Mouse (Mus musculus): Measurements from ENCODE around the gene Ctsw. TPM values are rescaled to one million over a fixed set of nuclear protein-coding genes. Genes with fewer than 3 reads are reported as not detected.

Gene Ctsw
- polyA plus RNA-seq, 1 experiment from 2014 or later = 4.9 TPM

GRCm38 (mm10) chr19:5484496-5484895, 16.2 kb upstream of the Ctsw start:
- Histone ChIP-seq H3K36me3 (ENCODE audit: control insufficient read depth, insufficient read depth, low read length) (peaks cover 52% of the 10 kb centered on the region), H3K4me2 (ENCODE audit: low read length) (no peak overlapping the region), H3K27me3 (ENCODE audit: control insufficient read depth, insufficient read depth, low read length) (no peaks in the 10 kb centered on the region), H3K4me1 (ENCODE audit: control insufficient read depth, insufficient read depth, low read length) (peaks cover 18% of the 10 kb centered on the region), H3K27ac (replicated peaks; ENCODE audit: low read depth, low read length) (no peak overlapping the region), H3K4me3 (replicated peaks; ENCODE audit: low read depth, low read length) (no peak overlapping the region), H3K9ac (replicated peaks; ENCODE audit: low read length) (no peak overlapping the region), H3K9me3 (ENCODE audit: control insufficient read depth, low read length) (no peaks in the 10 kb centered on the region)
- no peak for ATAC-seq (ENCODE audit: low FRiP score, low TSS enrichment)
- no peak for DNase-seq
- WGBS = 90% methylated on average over 5 of the region's 5 CpGs

GRCm38 (mm10) chr19:5483386-5484359, 15.4 kb upstream of the Ctsw start:
- H3K4me3 ChIP-seq (replicated peaks; ENCODE audit: low read depth, low read length) = no peak overlapping the region
- no peak for ATAC-seq (ENCODE audit: low FRiP score, low TSS enrichment)
- no peak overlapping the region for H3K27ac ChIP-seq (replicated peaks; ENCODE audit: low read depth, low read length)
- no peaks in the 10 kb centered on the region for H3K9me3 ChIP-seq (ENCODE audit: control insufficient read depth, low read length)
- WGBS = 94% methylated on average over 19 of the region's 19 CpGs
- no peak overlapping the region for H3K9ac ChIP-seq (replicated peaks; ENCODE audit: low read length)
- H3K27me3 ChIP-seq (ENCODE audit: control insufficient read depth, insufficient read depth, low read length) = no peaks in the 10 kb centered on the region
- H3K4me1 ChIP-seq (ENCODE audit: control insufficient read depth, insufficient read depth, low read length) = peaks cover 13% of the 10 kb centered on the region
- no peak for DNase-seq
- H3K36me3 ChIP-seq (ENCODE audit: control insufficient read depth, insufficient read depth, low read length) = peaks cover 56% of the 10 kb centered on the region
- H3K4me2 ChIP-seq (ENCODE audit: low read length) = no peak overlapping the region

GRCm38 (mm10) chr19:5481398-5481797, 13.1 kb upstream of the Ctsw start:
- H3K4me1 ChIP-seq (ENCODE audit: control insufficient read depth, insufficient read depth, low read length) = no peaks in the 10 kb centered on the region
- ATAC-seq (ENCODE audit: low FRiP score, low TSS enrichment) (no peak), DNase-seq (no peak)
- no peaks in the 10 kb centered on the region for H3K9me3 ChIP-seq (ENCODE audit: control insufficient read depth, low read length)
- H3K27me3 ChIP-seq (ENCODE audit: control insufficient read depth, insufficient read depth, low read length) = no peaks in the 10 kb centered on the region
- no peak overlapping the region for H3K4me3 ChIP-seq (replicated peaks; ENCODE audit: low read depth, low read length)
- no peak overlapping the region for H3K4me2 ChIP-seq (ENCODE audit: low read length)
- H3K9ac ChIP-seq (replicated peaks; ENCODE audit: low read length) = no peak overlapping the region
- 90% methylated on average over 10 of the region's 10 CpGs for WGBS
- H3K36me3 ChIP-seq (ENCODE audit: control insufficient read depth, insufficient read depth, low read length) = peaks cover 56% of the 10 kb centered on the region
- H3K27ac ChIP-seq (replicated peaks; ENCODE audit: low read depth, low read length) = no peak overlapping the region

- Histone ChIP-seq H3K27me3 (ENCODE audit: control insufficient read depth, insufficient read depth, low read length) (no peaks in the 10 kb centered on the region), H3K4me3 (replicated peaks; ENCODE audit: low read depth, low read length) (no peak overlapping the region), H3K4me1 (ENCODE audit: control insufficient read depth, insufficient read depth, low read length) (peaks cover 8% of the 10 kb centered on the region; the same call in 1 of the 2 replicates), H3K36me3 (ENCODE audit: control insufficient read depth, insufficient read depth, low read length) (peaks cover 42% of the 10 kb centered on the region), H3K4me2 (ENCODE audit: low read length) (no peak overlapping the region), H3K9me3 (ENCODE audit: control insufficient read depth, low read length) (no peaks in the 10 kb centered on the region), H3K27ac (replicated peaks; ENCODE audit: low read depth, low read length) (no peak overlapping the region), H3K9ac (replicated peaks; ENCODE audit: low read length) (no peak overlapping the region)
- 92% methylated on average over 10 of the region's 10 CpGs for WGBS
- ATAC-seq (ENCODE audit: low FRiP score, low TSS enrichment) = no peak
- DNase-seq = no peak
These were observed 11.7 kb upstream of the Ctsw start for GRCm38 (mm10) chr19:5480016-5480415.

- H3K36me3 ChIP-seq (ENCODE audit: control insufficient read depth, insufficient read depth, low read length) = peaks cover 20% of the 10 kb centered on the region
- H3K9me3 ChIP-seq (ENCODE audit: control insufficient read depth, low read length) = no peaks in the 10 kb centered on the region
- WGBS = 92% methylated on average over 18 of the region's 18 CpGs
- H3K27ac ChIP-seq (replicated peaks; ENCODE audit: low read depth, low read length) = no peak overlapping the region
- no peak for DNase-seq
- ATAC-seq (ENCODE audit: low FRiP score, low TSS enrichment) = no peak
- H3K4me1 ChIP-seq (ENCODE audit: control insufficient read depth, insufficient read depth, low read length) = peaks cover 21% of the 10 kb centered on the region
- H3K4me3 ChIP-seq (replicated peaks; ENCODE audit: low read depth, low read length) = no peak overlapping the region
- H3K9ac ChIP-seq (replicated peaks; ENCODE audit: low read length) = no peak overlapping the region
- no peak overlapping the region for H3K4me2 ChIP-seq (ENCODE audit: low read length)
- H3K27me3 ChIP-seq (ENCODE audit: control insufficient read depth, insufficient read depth, low read length) = no peaks in the 10 kb centered on the region
These were observed 9.5 kb upstream of the Ctsw start for GRCm38 (mm10) chr19:5477668-5478300.

- no peak overlapping the region for H3K9ac ChIP-seq (replicated peaks; ENCODE audit: low read length)
- no peaks in the 10 kb centered on the region for H3K27me3 ChIP-seq (ENCODE audit: control insufficient read depth, insufficient read depth, low read length)
- no peak overlapping the region for H3K4me2 ChIP-seq (ENCODE audit: low read length)
- peaks cover 14% of the 10 kb centered on the region for H3K36me3 ChIP-seq (ENCODE audit: control insufficient read depth, insufficient read depth, low read length)
- DNase-seq (no peak), ATAC-seq (ENCODE audit: low FRiP score, low TSS enrichment) (no peak)
- no peak overlapping the region for H3K4me3 ChIP-seq (replicated peaks; ENCODE audit: low read depth, low read length)
- H3K27ac ChIP-seq (replicated peaks; ENCODE audit: low read depth, low read length) = no peak overlapping the region
- no peaks in the 10 kb centered on the region for H3K9me3 ChIP-seq (ENCODE audit: control insufficient read depth, low read length)
- peaks cover 21% of the 10 kb centered on the region for H3K4me1 ChIP-seq (ENCODE audit: control insufficient read depth, insufficient read depth, low read length)
- 87% methylated on average over 10 of the region's 10 CpGs for WGBS
These were observed 8.8 kb upstream of the Ctsw start for GRCm38 (mm10) chr19:5477004-5477667.

GRCm38 (mm10) chr19:5475069-5475714, 6.9 kb upstream of the Ctsw start:
- Histone ChIP-seq H3K9me3 (ENCODE audit: control insufficient read depth, low read length) (no peaks in the 10 kb centered on the region), H3K4me1 (ENCODE audit: control insufficient read depth, insufficient read depth, low read length) (peaks cover 21% of the 10 kb centered on the region), H3K36me3 (ENCODE audit: control insufficient read depth, insufficient read depth, low read length) (peaks cover 4% of the 10 kb centered on the region; the same call in 1 of the 2 replicates), H3K27me3 (ENCODE audit: control insufficient read depth, insufficient read depth, low read length) (no peaks in the 10 kb centered on the region), H3K4me3 (replicated peaks; ENCODE audit: low read depth, low read length) (peak overlapping the region; percentile 53), H3K27ac (replicated peaks; ENCODE audit: low read depth, low read length) (peak overlapping the region; percentile 61), H3K4me2 (ENCODE audit: low read length) (peak overlapping the region; percentile 95), H3K9ac (replicated peaks; ENCODE audit: low read length) (peak overlapping the region; percentile 76)
- ATAC-seq (ENCODE audit: low FRiP score, low TSS enrichment) (0 out of 2 replicates have a peak, but pooled peaks have one; percentile 3), DNase-seq (no peak)
- WGBS = 17% methylated on average over 13 of the region's 13 CpGs

All from midbrain, embryonic 14.5 days (tissue).